Mouse (Mus musculus): ENCODE data around the gene AU040320. TPM values are rescaled to one million over a fixed set of nuclear protein-coding genes. Genes with fewer than 3 reads are reported as not detected.
A peak's percentile ranks its signal among the peaks of the same experiment; 100 is the strongest.

Gene AU040320
- polyA plus RNA-seq, 1 experiment from 2014 or later: 37.0 TPM

- WGBS: 43% methylated on average over 10 of the region's 10 CpGs
- H3K4me1 ChIP-seq (replicated peaks): peaks cover 59% of the 10 kb centered on the region
Measured at GRCm38 (mm10) chr4:126751556-126752023, 1.8 kb upstream of the AU040320 start.

GRCm38 (mm10) chr4:126752024-126752607 lies 1.2 kb upstream of the AU040320 start:
- peak overlapping the region; percentile 92 for H3K9ac ChIP-seq (replicated peaks)
- 3% methylated on average over 13 of the region's 13 CpGs for WGBS
- H3K27me3 ChIP-seq: no peaks in the 10 kb centered on the region
- H3K27ac ChIP-seq: peak overlapping the region; percentile 95
- H3K4me3 ChIP-seq (replicated peaks): peak overlapping the region; percentile 85
- no peaks in the 10 kb centered on the region for H3K9me3 ChIP-seq
- H3K4me1 ChIP-seq (replicated peaks): peaks cover 59% of the 10 kb centered on the region
- H3K36me3 ChIP-seq: peaks cover 32% of the 10 kb centered on the region
- peak overlapping the region; percentile 99 for H3K4me2 ChIP-seq (replicated peaks)
- ATAC-seq: no peak

More at GRCm38 (mm10) chr4:126751556-126752023, 1.8 kb upstream of the AU040320 start:
- ATAC-seq: no peak
- peak overlapping the region; percentile 92 for H3K9ac ChIP-seq (replicated peaks)
- peak overlapping the region; percentile 85 for H3K4me3 ChIP-seq (replicated peaks)
- no peaks in the 10 kb centered on the region for H3K27me3 ChIP-seq
- H3K36me3 ChIP-seq: peaks cover 38% of the 10 kb centered on the region
- no peak overlapping the region for H3K27ac ChIP-seq
- no peaks in the 10 kb centered on the region for H3K9me3 ChIP-seq
- H3K4me2 ChIP-seq (replicated peaks): peak overlapping the region; percentile 99

- Histone ChIP-seq H3K27ac (peak overlapping the region; percentile 95), H3K27me3 (no peaks in the 10 kb centered on the region), H3K36me3 (peaks cover 31% of the 10 kb centered on the region), H3K9ac (replicated peaks) (peak overlapping the region; percentile 92), H3K4me1 (replicated peaks) (peaks cover 59% of the 10 kb centered on the region), H3K4me2 (replicated peaks) (peak overlapping the region; percentile 99), H3K4me3 (replicated peaks) (peak overlapping the region; percentile 85), H3K9me3 (no peaks in the 10 kb centered on the region)
- ATAC-seq: peak; percentile 21
- WGBS: under 1% methylated on average over 23 of the region's 23 CpGs
Measured at GRCm38 (mm10) chr4:126752608-126753141, 669 bp upstream of the AU040320 start.

GRCm38 (mm10) chr4:126754231-126754611 lies 877 bp downstream of the AU040320 start:
- H3K4me3 ChIP-seq (replicated peaks): peak overlapping the region; percentile 85
- ATAC-seq: no peak
- H3K36me3 ChIP-seq: peaks cover 18% of the 10 kb centered on the region
- peak overlapping the region; percentile 95 for H3K27ac ChIP-seq
- H3K4me2 ChIP-seq (replicated peaks): peak overlapping the region; percentile 99
- peaks cover 49% of the 10 kb centered on the region for H3K4me1 ChIP-seq (replicated peaks)
- H3K9me3 ChIP-seq: no peaks in the 10 kb centered on the region
- no peaks in the 10 kb centered on the region for H3K27me3 ChIP-seq
- H3K9ac ChIP-seq (replicated peaks): peak overlapping the region; percentile 92
- 0% methylated on average over 12 of the region's 12 CpGs for WGBS

- H3K9ac ChIP-seq (replicated peaks): peak overlapping the region; percentile 92; the same call in 1 of the 2 replicates
- no peak for ATAC-seq
- no peaks in the 10 kb centered on the region for H3K27me3 ChIP-seq
- H3K4me1 ChIP-seq (replicated peaks): peaks cover 43% of the 10 kb centered on the region
- H3K4me2 ChIP-seq (replicated peaks): peak overlapping the region; percentile 99
- H3K36me3 ChIP-seq: peaks cover 18% of the 10 kb centered on the region
- H3K4me3 ChIP-seq (replicated peaks): peak overlapping the region; percentile 85
- WGBS: 47% methylated on average over 12 of the region's 12 CpGs
- H3K9me3 ChIP-seq: no peaks in the 10 kb centered on the region
- H3K27ac ChIP-seq: no peak overlapping the region
Measured at GRCm38 (mm10) chr4:126754736-126755374, 1.5 kb downstream of the AU040320 start.

GRCm38 (mm10) chr4:126756766-126757165 lies 3.4 kb downstream of the AU040320 start:
- H3K4me3 ChIP-seq (replicated peaks): no peak overlapping the region
- H3K36me3 ChIP-seq: peaks cover 23% of the 10 kb centered on the region
- H3K9ac ChIP-seq (replicated peaks): no peak overlapping the region
- no peaks in the 10 kb centered on the region for H3K9me3 ChIP-seq
- WGBS: 88% methylated on average over 4 of the region's 4 CpGs
- H3K4me2 ChIP-seq (replicated peaks): no peak overlapping the region
- H3K27ac ChIP-seq: no peak overlapping the region
- no peak for ATAC-seq
- peaks cover 25% of the 10 kb centered on the region for H3K4me1 ChIP-seq (replicated peaks)
- H3K27me3 ChIP-seq: no peaks in the 10 kb centered on the region

- ATAC-seq: no peak
- Histone ChIP-seq H3K36me3 (peaks cover 31% of the 10 kb centered on the region), H3K4me1 (replicated peaks) (peaks cover 23% of the 10 kb centered on the region), H3K4me3 (replicated peaks) (no peak overlapping the region), H3K4me2 (replicated peaks) (no peak overlapping the region), H3K9me3 (no peaks in the 10 kb centered on the region), H3K27ac (no peak overlapping the region), H3K9ac (replicated peaks) (no peak overlapping the region), H3K27me3 (no peaks in the 10 kb centered on the region)
- 89% methylated on average over 5 of the region's 5 CpGs for WGBS
Measured at GRCm38 (mm10) chr4:126758299-126758698, 5.0 kb downstream of the AU040320 start.

- H3K36me3 ChIP-seq: peaks cover 34% of the 10 kb centered on the region
- H3K9me3 ChIP-seq: no peaks in the 10 kb centered on the region
- no peak for ATAC-seq
- no peak overlapping the region for H3K4me2 ChIP-seq (replicated peaks)
- no peak overlapping the region for H3K4me3 ChIP-seq (replicated peaks)
- no peaks in the 10 kb centered on the region for H3K27me3 ChIP-seq
- H3K4me1 ChIP-seq (replicated peaks): peaks cover 21% of the 10 kb centered on the region
- H3K9ac ChIP-seq (replicated peaks): no peak overlapping the region
- 90% methylated on average over 2 of the region's 2 CpGs for WGBS
- H3K27ac ChIP-seq: no peak overlapping the region
Measured at GRCm38 (mm10) chr4:126759435-126759834, 6.1 kb downstream of the AU040320 start.

GRCm38 (mm10) chr4:126762586-126763359 lies 9.4 kb downstream of the AU040320 start:
- Histone ChIP-seq H3K9me3 (no peaks in the 10 kb centered on the region), H3K27ac (no peak overlapping the region), H3K36me3 (peaks cover 31% of the 10 kb centered on the region), H3K4me3 (replicated peaks) (no peak overlapping the region), H3K9ac (replicated peaks) (no peak overlapping the region), H3K4me1 (replicated peaks) (peaks cover 8% of the 10 kb centered on the region; the same call in 1 of the 2 replicates), H3K27me3 (no peaks in the 10 kb centered on the region), H3K4me2 (replicated peaks) (no peak overlapping the region)
- no peak for ATAC-seq
- 59% methylated on average over 11 of the region's 11 CpGs for WGBS

- Histone ChIP-seq H3K9ac (replicated peaks) (no peak overlapping the region), H3K27ac (no peak overlapping the region), H3K4me3 (replicated peaks) (no peak overlapping the region), H3K4me2 (replicated peaks) (no peak overlapping the region), H3K9me3 (no peaks in the 10 kb centered on the region), H3K36me3 (peaks cover 32% of the 10 kb centered on the region), H3K27me3 (no peaks in the 10 kb centered on the region), H3K4me1 (replicated peaks) (peaks cover 8% of the 10 kb centered on the region; the same call in 1 of the 2 replicates)
- 83% methylated on average over 2 of the region's 2 CpGs for WGBS
- ATAC-seq: no peak
Measured at GRCm38 (mm10) chr4:126763483-126763882, 10.1 kb downstream of the AU040320 start.

GRCm38 (mm10) chr4:126769800-126770563 lies 16.6 kb downstream of the AU040320 start:
- no peaks in the 10 kb centered on the region for H3K4me1 ChIP-seq (replicated peaks)
- no peak for ATAC-seq
- WGBS: 91% methylated on average over 9 of the region's 9 CpGs

More at GRCm38 (mm10) chr4:126769800-126770563, 16.6 kb downstream of the AU040320 start:
- Histone ChIP-seq H3K9me3 (no peaks in the 10 kb centered on the region), H3K36me3 (peaks cover 14% of the 10 kb centered on the region; the same call in 1 of the 2 replicates), H3K4me3 (replicated peaks) (no peak overlapping the region), H3K27ac (no peak overlapping the region), H3K4me2 (replicated peaks) (no peak overlapping the region), H3K27me3 (no peaks in the 10 kb centered on the region), H3K9ac (replicated peaks) (no peak overlapping the region)

Data from midbrain, embryonic 13.5 days (tissue).